Mouse (Mus musculus) testis, adult 2 months (tissue): Measurements from ENCODE around the gene Ptpra. TPM values are rescaled to one million over a fixed set of nuclear protein-coding genes. Genes with fewer than 3 reads are reported as not detected.

Experiments used
- H3K27ac ChIP-seq: fragments of 200-500 bp; 2 replicates; pipeline ENCODE4 v1.5.1; 2012; ENCODE audit warnings: low read depth, low read length; ENCODE audit not compliant: control insufficient read depth, insufficient read depth
- H3K27me3 ChIP-seq: fragments of 200-500 bp; 2 replicates; pipeline ENCODE4 v1.6.1; 2012; ENCODE audit warnings: mild to moderate bottlenecking, low read length, moderate library complexity; ENCODE audit not compliant: control insufficient read depth, insufficient read depth
- H3K36me3 ChIP-seq: fragments of 200-500 bp; 2 replicates; pipeline ENCODE4 v1.6.1; 2012; ENCODE audit warnings: mild to moderate bottlenecking, low read length; ENCODE audit not compliant: control insufficient read depth, insufficient read depth
- H3K4me1 ChIP-seq: fragments of 200-500 bp; 2 replicates; pipeline ENCODE4 v1.6.1; 2012; ENCODE audit warnings: low read length; ENCODE audit not compliant: control insufficient read depth, insufficient read depth
- H3K4me3 ChIP-seq: fragments of 200-500 bp; 2 replicates; pipeline ENCODE4 v1.5.1; 2012; ENCODE audit warnings: low read depth, mild to moderate bottlenecking, low read length, moderate library complexity, mixed read lengths; ENCODE audit not compliant: control insufficient read depth
- CTCF ChIP-seq: fragments of 200-500 bp; IDR thresholded peaks from 2 replicates; pipeline ENCODE4 v1.5.1; 2012; ENCODE audit warnings: low read depth, mild to moderate bottlenecking, inconsistent platforms, low read length, moderate library complexity; ENCODE audit not compliant: control insufficient read depth, insufficient read depth, insufficient replicate concordance
- POLR2A ChIP-seq: fragments of 200-500 bp; IDR thresholded peaks from 2 replicates; pipeline ENCODE4 v1.6.1; 2012; ENCODE audit warnings: low read depth, mild to moderate bottlenecking, inconsistent platforms, low read length, moderate library complexity; ENCODE audit not compliant: control insufficient read depth
- polyA plus RNA-seq: library from polyadenylated mRNA; depleted of rRNA; stranded (reverse); fragments of >200 nt; gene quantifications from 2 replicates; pipeline ENCODE4 v1.2.3, GENCODE M21; 2012

Ptpra gene
- polyA plus RNA-seq, 1 experiment: 11.6 TPM

- Histone ChIP-seq H3K4me1 (peaks cover 2% of the 10 kb centered on the region; the same call in 1 of the 2 replicates), H3K27ac (no peak overlapping the region), H3K27me3 (no peaks in the 10 kb centered on the region), H3K4me3 (no peak overlapping the region), H3K36me3 (no peaks in the 10 kb centered on the region)
- no peak for TF ChIP-seq POLR2A
- no peak for TF ChIP-seq CTCF
These were observed 20.2 kb upstream of the Ptpra start for GRCm38 (mm10) chr2:130429851-130430250.

- peaks cover 1% of the 10 kb centered on the region; the same call in 1 of the 2 replicates for H3K4me1 ChIP-seq
- H3K4me3 ChIP-seq: no peak overlapping the region
- no peak overlapping the region for H3K27ac ChIP-seq
- no peaks in the 10 kb centered on the region for H3K36me3 ChIP-seq
- no peak for TF ChIP-seq CTCF
- no peak for TF ChIP-seq POLR2A
- H3K27me3 ChIP-seq: no peaks in the 10 kb centered on the region
These were observed 19.6 kb upstream of the Ptpra start for GRCm38 (mm10) chr2:130430484-130430883.

GRCm38 (mm10) chr2:130432157-130432556 is 17.9 kb upstream of the Ptpra start:
- H3K4me1 ChIP-seq: no peaks in the 10 kb centered on the region
- no peak for TF ChIP-seq CTCF
- TF ChIP-seq POLR2A: no peak
- no peak overlapping the region for H3K27ac ChIP-seq
- H3K4me3 ChIP-seq: no peak overlapping the region
- H3K27me3 ChIP-seq: no peaks in the 10 kb centered on the region
- no peaks in the 10 kb centered on the region for H3K36me3 ChIP-seq

GRCm38 (mm10) chr2:130433152-130433551 is 16.9 kb upstream of the Ptpra start:
- H3K4me1 ChIP-seq: no peaks in the 10 kb centered on the region
- no peaks in the 10 kb centered on the region for H3K36me3 ChIP-seq
- TF ChIP-seq CTCF (peak; percentile 44; the same call in 1 of the 2 replicates), POLR2A (no peak)
- no peaks in the 10 kb centered on the region for H3K27me3 ChIP-seq
- no peak overlapping the region for H3K4me3 ChIP-seq
- no peak overlapping the region for H3K27ac ChIP-seq

- H3K4me3 ChIP-seq: no peak overlapping the region
- H3K36me3 ChIP-seq: peaks cover 5% of the 10 kb centered on the region
- no peaks in the 10 kb centered on the region for H3K4me1 ChIP-seq
- H3K27me3 ChIP-seq: no peaks in the 10 kb centered on the region
- no peak for TF ChIP-seq POLR2A
- H3K27ac ChIP-seq: no peak overlapping the region
These were observed 13.3 kb upstream of the Ptpra start for GRCm38 (mm10) chr2:130436769-130437168.

GRCm38 (mm10) chr2:130438861-130439260 is 11.2 kb upstream of the Ptpra start:
- Histone ChIP-seq H3K4me3 (no peak overlapping the region), H3K27ac (no peak overlapping the region), H3K4me1 (no peaks in the 10 kb centered on the region), H3K27me3 (no peaks in the 10 kb centered on the region), H3K36me3 (peaks cover 5% of the 10 kb centered on the region)
- TF ChIP-seq CTCF: no peak
- TF ChIP-seq POLR2A: no peak

- H3K27me3 ChIP-seq: no peaks in the 10 kb centered on the region
- no peak overlapping the region for H3K4me3 ChIP-seq
- TF ChIP-seq POLR2A (no peak), CTCF (no peak)
- H3K4me1 ChIP-seq: no peaks in the 10 kb centered on the region
- H3K27ac ChIP-seq: no peak overlapping the region
- H3K36me3 ChIP-seq: peaks cover 5% of the 10 kb centered on the region
These were observed 10.1 kb upstream of the Ptpra start for GRCm38 (mm10) chr2:130439840-130440480.

- Histone ChIP-seq H3K4me1 (no peaks in the 10 kb centered on the region), H3K27ac (no peak overlapping the region), H3K36me3 (peaks cover 5% of the 10 kb centered on the region), H3K4me3 (no peak overlapping the region), H3K27me3 (no peaks in the 10 kb centered on the region)
- TF ChIP-seq POLR2A: no peak
- no peak for TF ChIP-seq CTCF
These were observed 7.9 kb upstream of the Ptpra start for GRCm38 (mm10) chr2:130442162-130442561.
